Mouse (Mus musculus): ENCODE measurements around the gene Ifitm2.

Gene Ifitm2

GRCm38 (mm10) chr7:140943356-140943755, 12.4 kb downstream of the Ifitm2 start:
- no peak for DNase-seq (ENCODE audit: low spot score)

GRCm38 (mm10) chr7:140942811-140943210, 13.0 kb downstream of the Ifitm2 start:
- no peak for DNase-seq (ENCODE audit: low spot score)

GRCm38 (mm10) chr7:140942341-140942740, 13.4 kb downstream of the Ifitm2 start:
- DNase-seq (ENCODE audit: low spot score) = no peak

GRCm38 (mm10) chr7:140941222-140942051, 14.3 kb downstream of the Ifitm2 start, which contains the start of gene Pgghg:
Pgghg (plus strand) TSS chr7:140941391.
- peak; percentile 91 for DNase-seq (ENCODE audit: low spot score)

GRCm38 (mm10) chr7:140939669-140940171, 16.1 kb downstream of the Ifitm2 start:
- DNase-seq (ENCODE audit: low spot score) = peak; percentile 62

GRCm38 (mm10) chr7:140938896-140939295, 16.9 kb downstream of the Ifitm2 start:
- DNase-seq (ENCODE audit: low spot score) = no peak

- DNase-seq (ENCODE audit: low spot score) = no peak
These were observed 17.4 kb downstream of the Ifitm2 start for GRCm38 (mm10) chr7:140938436-140938835.

GRCm38 (mm10) chr7:140927181-140927580, 28.6 kb downstream of the Ifitm2 start:
- no peak for DNase-seq (ENCODE audit: low spot score)

GRCm38 (mm10) chr7:140923070-140923775, 32.6 kb downstream of the Ifitm2 start:
- no peak for DNase-seq (ENCODE audit: low spot score)

GRCm38 (mm10) chr7:140922398-140923069, 33.3 kb downstream of the Ifitm2 start:
- no peak for DNase-seq (ENCODE audit: low spot score)

GRCm38 (mm10) chr7:140921225-140921975, 34.4 kb downstream of the Ifitm2 start:
- no peak for DNase-seq (ENCODE audit: low spot score)

GRCm38 (mm10) chr7:140920418-140921029, 35.3 kb downstream of the Ifitm2 start, which contains the start of gene Nlrp6:
Nlrp6 (plus strand) TSS chr7:140920902.
- no peak for DNase-seq (ENCODE audit: low spot score)

GRCm38 (mm10) chr7:140919911-140920310, 35.9 kb downstream of the Ifitm2 start:
- no peak for DNase-seq (ENCODE audit: low spot score)

GRCm38 (mm10) chr7:140914031-140914690, 41.6 kb downstream of the Ifitm2 start:
- DNase-seq (ENCODE audit: low spot score) = no peak

GRCm38 (mm10) chr7:140912846-140913482, 42.8 kb downstream of the Ifitm2 start:
- DNase-seq (ENCODE audit: low spot score) = no peak

- no peak for DNase-seq (ENCODE audit: low spot score)
These were observed 43.5 kb downstream of the Ifitm2 start for GRCm38 (mm10) chr7:140912293-140912692.

GRCm38 (mm10) chr7:140908634-140909107, 47.1 kb downstream of the Ifitm2 start:
- DNase-seq (ENCODE audit: low spot score) = peak; percentile 83

GRCm38 (mm10) chr7:140908181-140908580, 47.6 kb downstream of the Ifitm2 start:
- no peak for DNase-seq (ENCODE audit: low spot score)

- DNase-seq (ENCODE audit: low spot score) = no peak
These were observed 48.1 kb downstream of the Ifitm2 start for GRCm38 (mm10) chr7:140907697-140908096.

GRCm38 (mm10) chr7:140907131-140907530, 48.7 kb downstream of the Ifitm2 start:
- no peak for DNase-seq (ENCODE audit: low spot score)

Measured in lung, postnatal 25 days (tissue).